9 mouse cellular contexts compared by ENCODE assay signal in the genomic region with DNA sequence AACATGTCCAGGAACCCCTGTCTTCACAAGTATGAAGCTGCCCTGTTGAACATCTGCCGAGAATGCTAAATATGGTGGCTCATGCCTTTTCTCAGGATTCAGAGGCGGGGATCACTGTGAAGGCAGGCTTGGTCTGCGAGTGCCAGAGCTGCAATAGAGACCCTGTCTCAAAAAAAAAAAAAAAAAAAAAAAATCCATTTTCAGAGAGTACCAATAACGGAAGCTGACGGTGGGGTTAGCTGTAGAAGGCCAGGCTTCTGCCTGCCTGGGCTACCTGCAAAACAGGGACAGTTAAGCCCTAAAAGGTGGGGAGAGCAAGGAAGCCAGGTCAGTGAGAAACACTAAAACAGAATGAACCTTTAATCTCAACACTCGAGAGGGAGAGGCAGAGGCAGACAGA. TPM values are rescaled to one million over a fixed set of nuclear protein-coding genes. Genes with fewer than 3 reads are reported as not detected.
DNase-seq lines count a peak whose midpoint lies in the region; ATAC-seq and TF ChIP-seq lines count a peak whose summit lies in the region.
"Had no signal": no experiment of that assay in that cellular context is flagged by ENCODE, and none has a peak within 500 bp of the region (broad histone marks: within the 10 kb centered on the region; RNA-seq: fewer than 3 reads in every experiment).

No protein-coding gene starts in this region.

- H3K4me3 ChIP-seq in heart, embryonic 10.5 days = peak overlapping the region; percentile 94
- H3K4me3 ChIP-seq in E14TG2a.4 (replicated peaks; ENCODE audit: low read length) = peak overlapping the region; percentile 94
- peak overlapping the region; percentile 65 for H3K4me3 ChIP-seq in forebrain, embryonic 16.5 days (replicated peaks; ENCODE audit: low read length)
- H3K4me3 ChIP-seq in liver, embryonic 16.5 days (ENCODE audit: low read depth, low read length) = peak overlapping the region; percentile 76

- H3K4me2 ChIP-seq in forebrain, embryonic 16.5 days (ENCODE audit: low read length) = peak overlapping the region; percentile 53
- peak overlapping the region; percentile 56 for H3K4me2 ChIP-seq in liver, embryonic 16.5 days (ENCODE audit: low read depth, low read length)

- DNase-seq in heart, embryonic 10.5 days (ENCODE audit: low spot score) = no peak
- no peak for DNase-seq in heart, postnatal 36 days
- no peak for DNase-seq in thymus, postnatal 36 days
- no peak for DNase-seq in adrenal gland, postnatal 25 days
- DNase-seq in layer of hippocampus, postnatal 14 days (ENCODE audit: low spot score in 2 of 2) = no peak
- DNase-seq: kidney, postnatal 36 days had no signal

- no peak overlapping the region for H3K9ac ChIP-seq in forebrain, embryonic 16.5 days (replicated peaks; ENCODE audit: low read depth, low read length)
- H3K9ac ChIP-seq in liver, embryonic 16.5 days (ENCODE audit: low read depth, low read length) = peak overlapping the region; percentile 61; the same call in 1 of the 2 replicates

- intact Hi-C loops in heart, postnatal 36 days (cut with DNase I) = loop anchor here (1.0 to 2.0 kb wide), 3 partner anchors 13 to 114 kb away; a partner anchor contains a TSS

- peak; percentile 5; the same call in 1 of the 2 replicates for ATAC-seq in forebrain, embryonic 16.5 days
- ATAC-seq in liver, embryonic 16.5 days (ENCODE audit: low read depth) = no peak

- peak overlapping the region; percentile 98 for H3K27ac ChIP-seq in heart, embryonic 10.5 days
- H3K27ac ChIP-seq in forebrain, embryonic 16.5 days (ENCODE audit: low read length) = no peak overlapping the region
- no peak overlapping the region for H3K27ac ChIP-seq in liver, embryonic 16.5 days (ENCODE audit: low read length)

- peaks cover 32% of the 10 kb centered on the region for H3K36me3 ChIP-seq in heart, embryonic 10.5 days
- H3K36me3 ChIP-seq in E14TG2a.4 (ENCODE audit: insufficient read depth, low read length) = peaks cover 36% of the 10 kb centered on the region
- H3K36me3 ChIP-seq in forebrain, embryonic 16.5 days (ENCODE audit: control insufficient read depth, insufficient read depth) = peaks cover 18% of the 10 kb centered on the region
- H3K36me3 ChIP-seq in liver, embryonic 16.5 days (ENCODE audit: control insufficient read depth, insufficient read depth) = peaks cover 27% of the 10 kb centered on the region

- WGBS in heart, embryonic 10.5 days = 76% methylated on average over 6 of the region's 6 CpGs
- WGBS in forebrain, embryonic 16.5 days = 91% methylated on average over 6 of the region's 6 CpGs
- 70% methylated on average over 6 of the region's 6 CpGs for WGBS in liver, embryonic 16.5 days (ENCODE audit: insufficient replicate concordance)

- TF ChIP-seq CTCF in E14TG2a.4 (conservative IDR thresholded peaks at IDR 0.05; ENCODE audit: low read length) = no peak

- H3K9me3 ChIP-seq in heart, embryonic 10.5 days = no peaks in the 10 kb centered on the region
- H3K9me3 ChIP-seq in E14TG2a.4 (ENCODE audit: low read length) = no peaks in the 10 kb centered on the region
- no peaks in the 10 kb centered on the region for H3K9me3 ChIP-seq in forebrain, embryonic 16.5 days (ENCODE audit: control insufficient read depth, low read length)
- H3K9me3 ChIP-seq in liver, embryonic 16.5 days (replicated peaks; ENCODE audit: control insufficient read depth, low read length) = no peaks in the 10 kb centered on the region

- H3K27me3 ChIP-seq in heart, embryonic 10.5 days (ENCODE audit: insufficient read depth, poor library complexity, severe bottlenecking) = no peaks in the 10 kb centered on the region
- H3K27me3 ChIP-seq in E14TG2a.4 (ENCODE audit: insufficient read depth, low read length) = no peaks in the 10 kb centered on the region
- H3K27me3 ChIP-seq in forebrain, embryonic 16.5 days (replicated peaks; ENCODE audit: control insufficient read depth, insufficient read depth, low read length) = no peaks in the 10 kb centered on the region
- no peaks in the 10 kb centered on the region for H3K27me3 ChIP-seq in liver, embryonic 16.5 days (ENCODE audit: control insufficient read depth, insufficient read depth, low read depth, low read length)

- H3K4me1 ChIP-seq in heart, embryonic 10.5 days = peaks cover 6% of the 10 kb centered on the region; the same call in 1 of the 2 replicates
- H3K4me1 ChIP-seq in E14TG2a.4 (replicated peaks; ENCODE audit: low read depth, low read length) = peaks cover 20% of the 10 kb centered on the region
- peaks cover 22% of the 10 kb centered on the region for H3K4me1 ChIP-seq in forebrain, embryonic 16.5 days (replicated peaks; ENCODE audit: control insufficient read depth, insufficient read depth, low read length)
- H3K4me1 ChIP-seq in liver, embryonic 16.5 days (ENCODE audit: control insufficient read depth, low read depth, low read length) = peaks cover 20% of the 10 kb centered on the region

RNA-seq across cellular contexts. Expression of a gene that starts 0.8 kb away (rescaled TPM):
- polyA plus RNA-seq in heart, embryonic 10.5 days (2016; fragmentation: Nextera tagmentation; extraction: Ambion mirVana) = 484 and 569 TPM in 2 replicates
- 100 to 1,000 TPM; 264 to 294 TPM for total RNA-seq in heart, postnatal 36 days (2021)
- polyA plus RNA-seq in forebrain, embryonic 16.5 days (2015; fragmentation: Nextera tagmentation; extraction: Ambion mirVana) = 419 and 461 TPM in 2 replicates
- polyA plus RNA-seq in liver, embryonic 16.5 days (2015; fragmentation: Nextera tagmentation; extraction: Ambion mirVana) = 287 and 343 TPM in 2 replicates
- 380 and 399 TPM in 2 replicates for total RNA-seq in adrenal gland, postnatal 25 days (2021)
- 100 to 1,000 TPM; 273 to 291 TPM for total RNA-seq in layer of hippocampus, postnatal 14 days (2021)

RNA-seq across cellular contexts. Expression of a gene that starts 12.9 kb away (rescaled TPM):
- 24.6 and 28.9 TPM in 2 replicates for polyA plus RNA-seq in heart, embryonic 10.5 days (2016; fragmentation: Nextera tagmentation; extraction: Ambion mirVana)
- 1 to 10 TPM; 6.3 to 6.9 TPM for total RNA-seq in heart, postnatal 36 days (2021)
- polyA plus RNA-seq in forebrain, embryonic 16.5 days (2015; fragmentation: Nextera tagmentation; extraction: Ambion mirVana) = 27.9 and 30.6 TPM in 2 replicates
- polyA plus RNA-seq in liver, embryonic 16.5 days (2015; fragmentation: Nextera tagmentation; extraction: Ambion mirVana) = 10.1 and 10.5 TPM in 2 replicates
- 16.1 and 19.6 TPM in 2 replicates for total RNA-seq in adrenal gland, postnatal 25 days (2021)
- total RNA-seq in layer of hippocampus, postnatal 14 days (2021) = 10 to 100 TPM; 11.4 to 14.5 TPM

RNA-seq across cellular contexts. Expression of a gene that starts 13.4 kb away (rescaled TPM):
- polyA plus RNA-seq in heart, embryonic 10.5 days (2016; fragmentation: Nextera tagmentation; extraction: Ambion mirVana) = 6.9 and 9.9 TPM in 2 replicates
- total RNA-seq in heart, postnatal 36 days (2021) = 10 to 100 TPM; 20.5 to 20.8 TPM
- 0.34 and 0.60 TPM in 2 replicates for polyA plus RNA-seq in forebrain, embryonic 16.5 days (2015; fragmentation: Nextera tagmentation; extraction: Ambion mirVana)
- polyA plus RNA-seq in liver, embryonic 16.5 days (2015; fragmentation: Nextera tagmentation; extraction: Ambion mirVana) = 15.8 and 17.6 TPM in 2 replicates
- total RNA-seq in adrenal gland, postnatal 25 days (2021) = 3.7 and 4.0 TPM in 2 replicates
- under 1 TPM; 0.69 to 0.88 TPM for total RNA-seq in layer of hippocampus, postnatal 14 days (2021)

RNA-seq across cellular contexts. Expression of a gene that starts 38.5 kb away (rescaled TPM):
- polyA plus RNA-seq in heart, embryonic 10.5 days (2016; fragmentation: Nextera tagmentation; extraction: Ambion mirVana) = 42.9 and 56.2 TPM in 2 replicates
- 10 to 100 TPM; 47.3 to 51.7 TPM for total RNA-seq in heart, postnatal 36 days (2021)
- polyA plus RNA-seq in forebrain, embryonic 16.5 days (2015; fragmentation: Nextera tagmentation; extraction: Ambion mirVana) = 40.4 and 44.3 TPM in 2 replicates
- polyA plus RNA-seq in liver, embryonic 16.5 days (2015; fragmentation: Nextera tagmentation; extraction: Ambion mirVana) = 58.3 and 64.1 TPM in 2 replicates
- total RNA-seq in adrenal gland, postnatal 25 days (2021) = 79.7 and 98.2 TPM in 2 replicates
- total RNA-seq in layer of hippocampus, postnatal 14 days (2021) = 10 to 100 TPM; 17.3 to 23.8 TPM

RNA-seq across cellular contexts. Expression of a gene that starts 54.2 kb away (rescaled TPM):
- polyA plus RNA-seq in heart, embryonic 10.5 days (2016; fragmentation: Nextera tagmentation; extraction: Ambion mirVana) = not detected in 2 replicates
- not detected for total RNA-seq in heart, postnatal 36 days (2021)
- 0.15 and 0.48 TPM in 2 replicates for polyA plus RNA-seq in forebrain, embryonic 16.5 days (2015; fragmentation: Nextera tagmentation; extraction: Ambion mirVana)
- not detected in 2 replicates for polyA plus RNA-seq in liver, embryonic 16.5 days (2015; fragmentation: Nextera tagmentation; extraction: Ambion mirVana)
- total RNA-seq in adrenal gland, postnatal 25 days (2021) = not detected in 2 replicates
- under 1 TPM; 0.74 to 0.78 TPM for total RNA-seq in layer of hippocampus, postnatal 14 days (2021)
